Mouse (Mus musculus): ENCODE measurements around the gene Pygo2.
A peak's percentile ranks its signal among the peaks of the same experiment; 100 is the strongest.

Pygo2 gene

DNA sequence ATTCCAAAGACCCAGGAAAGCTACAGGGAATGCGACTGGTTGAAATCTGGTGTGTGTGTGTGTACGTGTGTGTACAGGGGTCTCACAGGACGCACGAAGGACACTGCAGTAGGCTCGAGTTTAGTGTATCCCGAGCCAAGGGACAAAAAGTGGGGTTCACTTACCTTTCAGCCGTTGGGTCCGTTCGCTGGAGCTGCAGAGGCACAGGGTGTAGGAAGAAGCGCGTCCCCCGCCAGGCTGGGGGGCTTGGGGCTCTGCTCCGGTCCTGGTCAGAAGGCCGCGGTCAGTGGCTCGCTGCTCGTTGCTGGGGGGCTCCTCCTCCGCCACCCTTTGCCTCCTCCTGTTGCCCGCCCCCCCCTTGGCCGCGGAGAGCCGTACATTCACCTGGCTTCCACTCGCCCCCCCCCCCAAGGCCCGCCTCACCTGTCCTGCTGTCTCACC is 37.1 kb upstream of the Pygo2 start:
- no peak for DNase-seq (ENCODE audit: low spot score in 2 of 2)

DNA sequence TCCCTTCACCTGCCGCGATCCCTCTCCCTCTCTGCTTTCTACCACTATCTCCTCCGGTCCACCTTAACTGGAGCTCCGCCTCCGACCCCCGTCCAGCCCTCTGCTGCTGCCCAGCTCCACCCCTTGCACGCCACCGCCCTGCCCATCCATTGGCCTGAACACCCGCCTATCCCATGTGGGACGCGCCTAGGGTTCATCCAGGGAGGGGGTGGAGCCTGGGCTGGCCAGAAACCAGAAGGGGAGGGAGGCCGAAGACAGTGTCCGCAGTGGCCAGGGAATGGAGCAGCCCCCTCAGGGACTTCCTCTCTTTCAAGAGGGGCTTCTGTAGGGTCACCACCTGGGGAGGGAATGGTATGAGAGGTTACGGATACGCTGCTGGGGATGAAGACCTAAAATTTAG is 36.4 kb upstream of the Pygo2 start:
- DNase-seq (ENCODE audit: low spot score in 2 of 2) = peak; percentile 94 to 96

DNA sequence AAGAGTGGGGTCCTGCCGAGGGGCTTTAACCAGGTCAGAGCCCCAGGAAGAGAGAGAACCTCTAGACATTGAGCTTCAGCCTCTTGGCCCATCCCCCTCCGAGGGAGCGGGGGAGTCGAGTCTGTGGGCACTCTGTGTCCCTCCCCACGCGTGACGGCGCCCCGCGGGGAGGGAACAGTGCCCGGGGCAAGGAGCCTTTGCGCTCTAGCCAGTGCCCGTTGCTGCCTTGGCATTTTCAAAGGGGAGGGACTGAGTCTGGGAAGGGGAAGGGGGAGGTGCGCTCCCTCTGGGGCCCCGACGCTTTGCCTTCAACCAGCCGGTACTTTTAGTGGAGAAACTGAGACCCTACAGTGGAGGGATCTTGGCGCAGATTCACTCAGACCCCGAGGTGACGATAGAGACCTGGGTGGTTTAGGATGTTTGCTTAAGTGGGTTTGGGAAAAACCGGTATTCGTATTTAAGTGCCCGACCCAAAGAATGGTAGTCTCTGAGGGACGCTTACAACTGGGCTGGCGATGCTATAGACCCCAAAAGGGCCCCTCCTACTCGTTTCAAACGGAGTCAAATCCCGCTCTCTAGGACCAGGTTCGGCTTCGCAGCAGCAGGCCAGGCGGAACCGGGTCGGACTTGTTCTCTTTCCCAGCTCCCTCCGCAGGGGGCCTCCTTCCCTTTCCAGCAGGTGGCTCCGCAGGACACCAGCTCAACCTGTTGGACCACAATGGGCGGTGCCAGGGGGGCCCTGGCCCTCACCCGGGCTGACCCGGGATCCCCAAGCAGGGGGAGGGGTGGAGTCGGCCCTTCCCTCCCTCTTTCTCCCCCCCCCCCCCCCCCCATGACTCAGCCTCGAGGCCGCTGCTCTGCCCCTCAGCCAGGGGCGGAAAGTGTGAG is 35.8 kb upstream of the Pygo2 start, which contains the start of gene Zbtb7b:
Gene Zbtb7b, minus strand, starts transcription at position 771 of the 888 bp plus-strand sequence.
- DNase-seq (ENCODE audit: low spot score in 2 of 2) = peak; percentile 37 to 53

DNA sequence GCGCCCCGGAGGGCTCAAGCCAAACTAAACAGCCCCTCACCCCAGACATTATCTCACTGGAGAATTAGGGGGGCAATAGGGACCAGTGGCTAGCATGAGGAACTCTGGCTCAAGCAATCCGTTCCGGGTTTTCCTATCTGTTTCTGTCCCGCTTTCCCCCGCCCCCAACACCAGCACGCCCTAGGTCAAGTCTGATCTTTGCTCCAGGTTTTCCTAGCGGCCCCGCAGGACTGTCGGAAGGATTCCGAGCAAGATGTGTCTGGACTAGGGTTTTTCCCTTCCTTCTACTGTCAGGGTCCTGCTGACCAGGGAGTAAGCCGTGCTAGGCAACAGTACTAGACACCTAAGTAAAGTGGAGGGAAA is 35.1 kb upstream of the Pygo2 start:
- peak; percentile 36 to 46 for DNase-seq (ENCODE audit: low spot score in 2 of 2)

DNA sequence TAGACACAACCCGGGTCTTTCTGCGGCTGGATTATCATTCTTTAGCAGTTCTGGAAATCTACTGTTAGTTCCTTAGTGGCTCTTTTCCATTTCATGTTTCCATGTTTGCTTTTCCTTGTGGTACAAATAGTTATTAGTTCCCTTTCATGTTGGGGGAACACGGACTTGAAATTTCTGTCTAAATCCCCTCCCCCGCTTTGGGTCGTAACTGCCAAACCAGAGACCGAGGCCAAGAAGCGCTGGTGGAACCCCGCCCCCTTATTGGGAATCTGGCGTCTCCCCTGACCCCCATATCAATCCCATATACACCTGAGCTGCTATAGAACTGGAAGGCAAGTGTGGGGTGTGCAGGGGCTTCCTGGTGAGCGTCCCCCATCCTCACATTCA is 34.6 kb upstream of the Pygo2 start:
- no peak for DNase-seq (ENCODE audit: low spot score in 2 of 2)

DNA sequence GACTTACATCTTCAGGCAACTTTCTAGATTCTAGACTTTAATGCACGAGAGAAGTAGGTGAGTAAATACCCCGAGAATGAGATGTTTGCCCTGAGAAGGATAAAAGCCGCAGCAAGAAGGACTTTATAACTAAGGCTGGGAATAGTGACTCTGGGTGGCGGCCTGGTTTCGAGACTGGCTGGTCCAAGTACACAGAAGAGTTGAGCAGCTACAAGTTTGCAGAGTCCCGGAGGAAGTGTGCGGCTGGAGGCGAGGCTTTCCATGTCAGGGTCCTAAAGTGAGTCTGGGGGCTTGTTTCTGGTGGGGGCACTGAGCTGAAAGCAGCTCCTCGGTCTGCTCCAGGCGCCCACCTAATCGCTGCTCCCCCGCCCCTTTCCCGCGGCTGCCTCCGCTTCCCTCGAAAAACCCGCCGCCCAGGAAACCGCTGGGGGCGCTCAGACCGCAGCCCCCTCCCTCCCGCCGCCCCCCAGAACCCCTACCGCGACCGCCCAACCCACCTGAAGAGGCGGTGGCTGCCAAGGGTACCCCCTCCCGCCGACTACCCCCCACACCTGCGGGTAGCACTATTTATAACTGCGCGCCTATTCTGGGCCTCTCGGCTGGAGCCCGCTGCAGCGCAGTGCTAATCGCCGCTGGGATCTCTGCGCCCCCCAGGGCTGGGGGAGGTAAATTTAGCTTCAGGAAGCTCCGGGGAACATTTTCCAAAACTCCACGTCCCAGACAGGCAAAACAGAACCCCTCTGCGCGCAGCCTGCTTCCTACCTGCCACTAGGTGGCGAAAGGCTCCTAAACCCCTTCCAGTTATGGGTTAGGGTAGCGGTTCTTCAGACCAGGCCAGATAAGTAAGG is 34.0 kb upstream of the Pygo2 start:
- peak; percentile 45 to 56 for DNase-seq (ENCODE audit: low spot score in 2 of 2)

DNA sequence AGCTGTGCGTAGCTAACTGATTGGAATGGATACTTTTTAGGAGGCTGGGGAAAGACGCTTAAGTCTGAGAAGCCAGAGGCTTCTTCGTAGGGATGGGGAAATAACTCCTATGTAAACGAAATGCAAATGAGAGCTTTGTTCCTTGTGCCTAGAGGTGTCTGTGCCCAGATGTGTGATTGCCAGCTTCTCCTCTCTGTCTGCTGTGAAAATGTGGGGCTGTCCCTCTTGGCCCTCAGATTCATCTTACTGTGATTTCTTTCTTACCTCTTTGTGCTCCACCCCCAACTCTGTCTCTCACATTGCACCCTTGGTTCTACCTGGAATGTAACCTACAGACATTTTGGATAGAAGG is 33.4 kb upstream of the Pygo2 start:
- no peak for DNase-seq (ENCODE audit: low spot score in 2 of 2)

DNA sequence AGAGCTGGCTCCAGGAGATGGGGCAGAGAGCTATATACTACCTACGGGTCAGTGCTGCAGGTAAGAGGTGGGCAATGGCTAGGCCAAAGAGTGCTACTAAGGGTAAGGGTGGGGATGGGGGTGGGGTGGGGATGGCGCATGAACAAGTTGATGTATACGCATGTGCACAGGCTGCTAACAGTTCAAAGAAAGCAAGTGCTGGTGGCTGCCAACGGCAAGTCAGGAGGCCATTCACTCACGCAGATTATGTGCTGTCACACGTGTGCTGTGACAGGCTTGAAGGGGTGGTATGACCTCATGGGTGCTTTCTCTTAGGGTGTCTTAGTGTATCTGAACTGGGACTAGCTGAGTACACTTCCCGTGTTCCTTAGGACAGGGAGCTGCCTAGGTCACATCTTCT is 28.7 kb upstream of the Pygo2 start:
- no peak for DNase-seq (ENCODE audit: low spot score in 2 of 2)

DNA sequence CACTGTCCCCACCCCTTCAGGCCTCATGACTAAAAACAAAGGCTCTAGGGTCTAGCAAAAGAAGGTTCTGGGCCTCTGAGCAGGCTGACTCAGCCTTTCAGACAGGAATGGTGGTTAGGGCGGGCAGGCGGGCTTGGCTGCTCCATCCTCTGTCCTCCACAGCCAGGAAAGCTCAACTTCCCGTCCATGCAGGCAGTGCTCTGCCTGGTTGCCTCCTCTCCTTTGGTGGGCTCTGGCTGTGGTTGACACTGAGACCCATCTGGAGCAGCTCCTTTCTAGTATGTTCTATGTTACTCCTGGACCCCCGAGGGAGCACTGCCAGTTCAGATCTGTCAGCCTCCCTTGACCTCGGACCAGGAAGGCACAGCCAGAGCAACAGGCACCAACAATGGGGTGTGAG is 27.3 kb upstream of the Pygo2 start, which contains the start of gene Lenep:
Gene Lenep, minus strand, starts transcription at position 101 of the 400 bp plus-strand sequence.
- no peak for DNase-seq (ENCODE audit: low spot score in 2 of 2)

DNA sequence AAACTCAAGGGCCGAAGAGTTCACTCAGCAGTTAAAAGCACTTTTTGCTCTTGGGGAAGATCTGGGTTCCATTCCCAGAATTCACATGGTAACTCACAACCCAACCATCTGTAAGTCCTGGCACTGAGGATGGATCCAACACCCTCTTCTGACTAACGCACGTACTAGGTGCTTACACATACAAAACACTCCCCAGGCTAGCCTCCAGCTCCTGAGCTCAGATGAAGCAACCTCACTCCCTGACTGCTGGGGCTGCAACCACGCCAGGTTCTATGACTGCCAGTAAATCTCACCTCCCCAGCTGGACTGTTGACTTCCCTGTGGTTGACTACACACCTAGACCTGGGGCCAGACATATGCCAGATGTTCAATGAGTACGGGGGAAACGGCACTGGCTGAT is 23.1 kb upstream of the Pygo2 start:
- no peak for DNase-seq (ENCODE audit: low spot score in 2 of 2)

DNA sequence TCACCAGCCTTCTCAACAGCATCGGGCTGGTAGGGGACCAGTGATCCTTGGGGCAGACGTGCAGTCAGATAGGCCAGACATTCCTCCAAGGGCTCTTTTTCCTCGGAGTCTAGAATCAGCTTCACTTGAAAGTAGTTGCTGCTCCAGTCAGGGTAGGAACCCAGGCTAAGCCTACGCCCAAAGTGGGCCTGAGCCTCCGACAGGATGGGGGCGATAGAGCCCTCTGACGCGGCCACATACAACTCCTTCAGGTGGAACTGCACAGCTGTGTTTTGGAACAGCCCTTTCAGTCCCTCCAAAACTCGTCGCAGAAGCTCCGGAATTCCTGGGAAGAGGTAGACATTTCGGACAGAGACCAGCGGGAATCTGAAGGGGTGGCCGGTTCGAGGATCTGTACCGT is 21.6 kb upstream of the Pygo2 start:
- DNase-seq (ENCODE audit: low spot score in 2 of 2) = no peak

DNA sequence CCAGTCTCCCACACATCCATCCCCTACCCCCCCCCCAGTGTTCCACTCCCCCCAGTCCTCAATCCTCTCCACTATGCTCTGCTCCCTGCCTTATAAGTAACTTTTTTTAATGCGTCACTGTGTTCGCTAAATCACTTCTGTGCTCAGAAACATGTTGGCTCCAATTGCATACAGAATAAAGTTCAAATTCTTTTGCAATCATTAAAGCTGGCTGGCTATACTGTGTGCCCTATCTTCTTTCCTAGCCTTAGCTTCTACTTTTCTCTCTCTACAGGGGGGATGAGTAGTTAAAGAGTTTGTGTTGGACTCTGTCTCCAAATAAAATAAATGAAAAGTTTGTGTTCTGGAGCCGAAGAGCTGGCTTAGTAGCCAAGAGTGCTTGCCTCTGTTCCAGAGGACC is 20.3 kb upstream of the Pygo2 start:
- no peak for DNase-seq (ENCODE audit: low spot score in 2 of 2)

DNA sequence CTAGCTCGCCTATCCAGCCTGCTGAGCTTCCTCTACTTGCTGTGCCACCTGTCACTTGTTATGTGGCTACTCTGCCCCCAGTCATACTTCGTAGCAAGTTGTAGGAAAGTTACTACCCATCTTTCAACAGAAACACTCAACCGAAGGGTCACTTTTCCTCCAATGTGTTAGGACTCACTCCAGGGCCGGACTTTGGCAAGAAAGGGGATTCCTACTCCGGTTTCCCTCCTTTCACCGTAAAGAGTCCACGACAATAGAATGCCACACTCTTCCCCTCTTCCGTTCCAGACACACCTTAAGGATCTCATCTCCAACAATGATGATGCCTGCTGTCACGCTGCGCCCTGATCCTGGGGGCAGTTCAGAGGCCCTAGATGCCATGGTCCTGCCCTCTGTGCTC is 19.1 kb upstream of the Pygo2 start:
- no peak for DNase-seq (ENCODE audit: low spot score in 2 of 2)

DNA sequence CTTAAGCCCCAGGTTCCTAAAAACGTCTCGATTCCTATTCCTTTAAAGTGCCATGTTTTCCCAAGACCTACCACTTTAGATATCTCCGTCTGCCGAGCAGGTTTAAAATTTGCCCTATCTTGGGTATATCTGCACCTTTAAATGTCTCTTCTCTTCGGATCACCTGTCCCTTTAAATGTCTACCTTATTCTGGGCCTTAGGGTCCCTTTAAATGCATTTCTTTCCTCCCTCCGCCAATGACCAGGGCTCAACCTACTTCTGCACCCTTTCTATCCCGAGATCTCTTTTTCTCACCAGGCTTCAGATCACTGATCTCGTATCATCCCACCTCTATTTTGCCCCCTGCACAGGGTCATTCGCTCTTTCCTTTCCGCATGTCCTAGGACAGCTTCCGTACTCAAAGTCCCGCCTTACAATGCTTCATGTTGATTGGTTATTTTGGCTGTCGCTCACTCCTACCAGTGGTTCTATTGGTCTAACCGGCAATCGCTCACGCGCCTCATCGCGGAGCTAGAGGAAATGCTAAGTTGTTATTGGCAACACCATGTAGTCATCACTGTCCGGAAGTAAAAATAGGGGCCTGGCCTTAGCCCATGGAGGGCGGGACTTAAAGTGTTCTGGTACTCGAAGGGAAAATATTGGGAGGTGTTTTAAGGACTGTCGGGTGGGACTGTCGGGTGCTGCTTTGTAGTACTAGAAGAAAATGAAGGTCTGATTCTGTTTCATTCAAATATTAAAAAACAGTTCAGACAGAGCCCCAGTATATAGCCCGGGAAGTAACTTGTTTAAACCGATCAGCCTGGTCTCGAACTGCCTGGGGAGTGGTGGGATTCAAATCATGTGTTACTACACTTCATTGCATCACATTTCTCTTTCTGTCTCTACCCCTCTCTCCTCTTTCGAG is 18.3 kb upstream of the Pygo2 start, which contains the start of gene Flad1:
Gene Flad1, minus strand, starts transcription at position 381 of the 904 bp plus-strand sequence.
- peak; percentile 98 to 100 for DNase-seq (ENCODE audit: low spot score in 2 of 2)

DNA sequence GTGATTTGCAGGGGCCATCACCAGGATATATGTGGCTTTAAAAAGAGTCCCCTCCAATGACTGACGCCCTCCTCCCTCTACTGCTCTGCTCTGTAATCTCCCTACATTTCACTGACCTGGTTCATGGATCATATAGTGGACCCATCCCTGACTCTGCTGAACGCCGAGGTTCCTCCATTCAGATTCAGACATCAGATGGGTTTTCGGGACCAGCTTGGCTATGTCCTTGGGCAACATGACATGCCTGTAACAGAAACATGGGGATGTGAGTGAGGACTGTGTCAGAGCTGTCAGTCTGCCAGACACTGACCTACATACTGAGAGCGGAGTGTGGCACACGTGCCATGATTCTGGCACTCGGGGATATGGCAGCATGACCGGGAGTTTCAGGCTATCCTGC is 13.9 kb upstream of the Pygo2 start:
- DNase-seq (ENCODE audit: low spot score in 2 of 2) = no peak

DNA sequence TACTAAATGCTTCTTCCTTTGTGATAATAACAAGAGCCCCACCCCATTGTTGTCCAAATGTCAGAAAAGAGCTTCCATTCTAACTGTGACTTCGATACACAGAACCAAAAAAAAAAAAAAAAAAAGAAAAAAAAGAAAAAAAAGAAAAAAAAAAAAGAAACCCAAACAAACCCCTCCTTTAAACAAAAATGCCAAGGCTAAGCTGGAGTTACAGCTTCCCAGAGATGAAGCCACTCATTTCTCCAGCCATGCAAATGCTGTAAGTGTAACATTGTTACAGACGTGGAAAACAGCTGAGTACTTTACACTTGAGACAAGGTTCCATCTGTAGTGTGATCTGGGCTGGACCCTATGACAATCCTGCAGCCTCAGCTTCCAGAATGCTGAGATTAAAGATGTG is 12.9 kb upstream of the Pygo2 start:
- no peak for DNase-seq (ENCODE audit: low spot score in 2 of 2)

DNA sequence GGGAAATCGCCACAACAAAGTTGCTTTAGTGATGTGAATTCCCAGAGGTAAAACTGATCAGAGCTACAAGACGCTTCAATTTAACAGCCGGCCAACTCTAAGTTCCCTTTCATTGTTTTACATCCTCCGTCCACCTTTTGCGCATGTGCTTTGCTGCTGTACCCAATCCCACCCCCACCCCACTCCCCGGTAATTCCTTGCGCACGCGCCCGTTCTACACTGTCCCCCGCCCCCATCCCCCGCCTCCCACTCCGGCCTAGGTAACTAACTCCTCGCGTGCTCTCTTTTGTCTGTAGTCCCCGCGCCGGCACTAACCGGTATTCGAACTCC is 12.2 kb upstream of the Pygo2 start:
- DNase-seq (ENCODE audit: low spot score in 2 of 2) = no peak

DNA sequence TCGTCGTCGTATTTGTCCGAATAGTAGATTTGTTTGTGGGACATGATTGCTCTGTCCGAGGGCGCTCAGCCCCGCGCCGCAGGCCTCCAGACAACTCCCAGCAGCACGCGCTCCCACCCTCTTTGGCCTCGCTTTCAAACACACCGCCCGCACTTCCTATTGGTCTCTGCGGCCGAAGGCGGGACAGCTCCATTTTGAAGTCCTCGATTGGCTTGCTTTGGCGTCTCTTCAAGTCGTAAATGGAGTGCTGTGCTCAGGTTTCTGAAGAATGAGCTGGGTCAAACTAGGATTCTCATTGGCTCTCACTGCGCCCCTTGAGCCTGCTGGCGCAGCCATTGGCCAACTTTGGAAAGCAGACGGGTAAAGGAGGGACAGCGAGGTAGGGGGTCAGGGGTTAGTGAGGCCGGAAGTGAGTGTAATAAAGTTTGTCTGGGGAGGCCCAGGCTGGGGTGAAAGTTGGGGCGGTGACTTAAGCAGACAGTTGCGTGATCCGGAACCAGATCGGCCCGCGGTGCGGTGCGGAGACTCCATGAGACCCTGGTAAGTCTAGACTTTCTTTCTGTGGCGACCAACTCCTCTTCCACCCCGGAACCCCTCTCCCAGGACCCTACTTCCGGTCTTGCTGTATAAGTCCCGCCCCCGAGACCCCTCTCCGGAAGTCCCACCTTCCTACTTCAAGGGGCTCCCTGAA is 11.7 kb upstream of the Pygo2 start, which contains the start of the genes Cks1b and Shc1:
Gene Cks1b, minus strand, starts transcription at position 214 of the 691 bp plus-strand sequence.
Gene Shc1, plus strand, starts transcription at position 274 of the 691 bp plus-strand sequence.
- DNase-seq (ENCODE audit: low spot score in 2 of 2) = peak; percentile 96 to 97

DNA sequence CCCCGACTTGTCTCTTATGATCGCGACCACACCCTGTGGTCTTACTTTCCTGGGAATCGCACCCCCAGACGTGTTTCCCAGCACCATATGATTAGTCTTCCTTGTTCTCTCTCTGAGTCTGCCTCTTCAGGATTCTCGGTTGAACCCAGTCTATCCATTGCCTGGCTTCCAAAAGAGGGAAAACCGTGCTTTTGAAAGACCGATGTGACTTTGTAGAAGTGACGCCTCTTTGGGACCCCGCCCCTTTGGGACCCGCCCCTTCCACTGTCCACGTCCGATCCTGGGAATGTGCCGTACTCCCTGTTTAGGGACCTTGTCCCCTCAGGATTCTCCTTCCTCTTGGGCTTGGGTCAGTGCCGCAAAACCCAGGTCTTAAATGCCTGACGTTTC is 11.2 kb upstream of the Pygo2 start:
- no peak for DNase-seq (ENCODE audit: low spot score in 2 of 2)

DNA sequence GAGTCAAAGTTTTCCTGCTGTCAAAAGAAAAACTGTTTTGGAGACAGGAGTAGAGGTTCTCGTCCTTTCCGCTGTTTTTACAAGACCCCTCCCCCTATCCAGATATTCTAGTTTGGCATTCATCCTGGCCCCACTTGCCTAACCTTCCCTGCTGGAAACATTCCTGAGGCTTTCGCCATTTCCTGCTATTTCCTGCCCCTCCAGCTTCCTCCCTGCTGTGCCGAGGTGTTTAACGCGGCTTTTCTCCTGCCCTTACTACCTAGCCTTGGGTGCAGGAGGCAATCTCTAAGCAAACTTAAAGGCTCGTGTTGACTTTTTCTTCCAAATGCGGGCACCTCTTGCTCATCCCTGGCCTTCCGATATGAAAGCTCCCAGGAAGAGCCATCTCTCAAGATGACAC is 10.4 kb upstream of the Pygo2 start:
- no peak for DNase-seq (ENCODE audit: low spot score in 2 of 2)

DNA sequence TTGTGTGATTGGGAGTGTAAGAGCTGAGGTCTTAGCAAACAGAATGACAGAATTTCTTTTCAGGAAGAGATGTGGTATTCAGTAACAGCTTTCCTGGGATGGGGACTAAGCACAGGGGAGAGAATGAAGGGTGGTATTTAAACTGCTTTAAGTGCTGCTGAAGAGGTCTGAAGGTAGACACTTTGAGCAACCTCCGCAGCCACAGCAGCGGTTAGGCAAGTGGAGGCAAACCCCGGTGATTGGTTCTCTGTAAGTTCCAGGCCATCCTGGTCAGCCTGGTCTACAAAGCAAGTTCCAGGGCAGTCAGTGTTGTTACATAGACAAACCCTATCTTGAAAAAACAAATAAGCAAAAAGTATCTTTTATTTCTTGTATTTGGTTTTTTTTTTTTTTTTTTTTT is 10.0 kb upstream of the Pygo2 start:
- DNase-seq (ENCODE audit: low spot score in 2 of 2) = no peak

Measured in natural killer cell, adult 2 months (primary cell).